Comparison of ENCODE assay signal across 20 mouse cellular contexts in the genomic region with DNA sequence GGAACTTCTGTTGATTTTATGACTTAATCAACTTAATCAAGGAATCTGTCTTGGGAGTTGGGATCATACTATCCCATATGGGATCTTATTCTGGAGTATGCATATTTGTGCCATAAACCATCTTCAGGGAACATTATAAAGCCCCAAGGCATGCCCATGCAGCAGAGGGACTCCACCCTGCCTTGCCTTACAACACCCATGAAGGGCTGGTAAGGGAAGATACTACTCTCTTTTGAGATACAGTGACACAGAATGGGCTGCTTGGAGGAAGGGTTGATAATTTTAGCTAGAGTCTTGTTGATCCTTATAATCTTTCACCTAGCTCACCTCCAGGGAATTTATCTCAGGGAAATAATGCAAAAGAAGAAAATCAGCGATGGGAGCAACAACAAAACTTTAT. TPM values are rescaled to one million over a fixed set of nuclear protein-coding genes. Genes with fewer than 3 reads are reported as not detected.
DNase-seq lines count a peak whose midpoint lies in the region; ATAC-seq and TF ChIP-seq lines count a peak whose summit lies in the region.
"Had no signal": no experiment of that assay in that cellular context is flagged by ENCODE, and none has a peak within 500 bp of the region (broad histone marks: within the 10 kb centered on the region; RNA-seq: fewer than 3 reads in every experiment).

No protein-coding gene starts in this region.

- 0 out of 2 replicates have a peak, but pooled peaks cover under 1% of the 10 kb centered on the region for H3K27me3 ChIP-seq in liver, embryonic 13.5 days
- no peaks in the 10 kb centered on the region for H3K27me3 ChIP-seq in liver, postnatal 0 days (ENCODE audit: insufficient read depth, low read length)
- H3K27me3 ChIP-seq: embryonic facial prominence, embryonic 12.5 days; forebrain, embryonic 13.5 days; hindbrain, embryonic 12.5 days had no signal

- H3K4me2 ChIP-seq in liver, embryonic 13.5 days: peak overlapping the region; percentile 25
- H3K4me2 ChIP-seq in liver, postnatal 0 days (ENCODE audit: low read depth, low read length): peak overlapping the region; percentile 10; the same call in 1 of the 2 replicates
- H3K4me2 ChIP-seq: embryonic facial prominence, embryonic 12.5 days; forebrain, embryonic 13.5 days; hindbrain, embryonic 12.5 days had no signal

- H3K4me1 ChIP-seq in liver, embryonic 13.5 days (replicated peaks): peaks cover 31% of the 10 kb centered on the region
- no peaks in the 10 kb centered on the region for H3K4me1 ChIP-seq in liver, postnatal 0 days (ENCODE audit: insufficient read depth)
- H3K4me1 ChIP-seq: embryonic facial prominence, embryonic 12.5 days; forebrain, embryonic 13.5 days; heart, embryonic 10.5 days; hindbrain, embryonic 12.5 days had no signal

- TF ChIP-seq CTCF in liver, postnatal 0 days (IDR thresholded peaks at IDR 0.05; ENCODE audit: low read depth): no peak

- peak overlapping the region; percentile 2; the same call in 1 of the 2 replicates for H3K9ac ChIP-seq in liver, embryonic 13.5 days
- H3K9ac ChIP-seq in liver, postnatal 0 days (replicated peaks): no peak overlapping the region
- H3K9ac ChIP-seq: embryonic facial prominence, embryonic 12.5 days; forebrain, embryonic 13.5 days; forebrain, postnatal 0 days; hindbrain, embryonic 12.5 days had no signal

- peak overlapping the region; percentile 75 for H3K27ac ChIP-seq in liver, embryonic 13.5 days
- H3K27ac ChIP-seq in liver, postnatal 0 days (ENCODE audit: low read depth): no peak overlapping the region
- H3K27ac ChIP-seq: embryonic facial prominence, embryonic 12.5 days; forebrain, embryonic 13.5 days; heart, embryonic 10.5 days; hindbrain, embryonic 12.5 days had no signal

- peak; percentile 60 for DNase-seq in liver
- DNase-seq in liver, embryonic 13.5 days: no peak
- no peak for DNase-seq in liver, postnatal 0 days
- DNase-seq in frontal cortex, postnatal 10 days (ENCODE audit: low spot score in 2 of 2): no peak
- no peak for DNase-seq in frontal cortex, postnatal 36 days (ENCODE audit: low spot score in 2 of 2)
- no peak for DNase-seq in T-cell, adult 2 months (ENCODE audit: low spot score)
- DNase-seq: adrenal gland, postnatal 14 days; cerebellum, adult 11-12 months; cerebellum, adult 9-10 months; cerebellum, postnatal 25 days; forebrain, postnatal 0 days; gastrocnemius, postnatal 36 days; heart, adult 18-20 months; heart, postnatal 10 days; heart, postnatal 4 days had no signal

- H3K9me3 ChIP-seq in liver, embryonic 13.5 days (replicated peaks): no peaks in the 10 kb centered on the region
- H3K9me3 ChIP-seq in liver, postnatal 0 days (ENCODE audit: low read length): 0 out of 2 replicates have a peak, but pooled peaks cover 5% of the 10 kb centered on the region
- H3K9me3 ChIP-seq: embryonic facial prominence, embryonic 12.5 days; forebrain, embryonic 13.5 days; hindbrain, embryonic 12.5 days had no signal

- peak; percentile 78 for TF ChIP-seq EP300 in liver, postnatal 0 days (IDR thresholded peaks at IDR 0.05; ENCODE audit: low read depth)

- no peaks in the 10 kb centered on the region for H3K36me3 ChIP-seq in liver, embryonic 13.5 days
- H3K36me3 ChIP-seq in liver, postnatal 0 days (replicated peaks; ENCODE audit: insufficient read depth, low read length): no peaks in the 10 kb centered on the region
- H3K36me3 ChIP-seq: embryonic facial prominence, embryonic 12.5 days; heart, embryonic 10.5 days; hindbrain, embryonic 12.5 days had no signal

- ATAC-seq in liver, embryonic 13.5 days (ENCODE audit: low read depth): peak; percentile 99
- ATAC-seq in liver, postnatal 0 days: peak; percentile 87
- ATAC-seq: forebrain, embryonic 13.5 days; forebrain, postnatal 0 days; hindbrain, embryonic 16.5 days had no signal

- H3K4me3 ChIP-seq in liver, embryonic 13.5 days (replicated peaks): no peak overlapping the region
- no peak overlapping the region for H3K4me3 ChIP-seq in liver, postnatal 0 days (ENCODE audit: low read depth, low read length)
- H3K4me3 ChIP-seq: embryonic facial prominence, embryonic 12.5 days; forebrain, embryonic 13.5 days; heart, embryonic 10.5 days; hindbrain, embryonic 12.5 days had no signal

- 39% methylated on average over 1 of the region's 1 CpGs for WGBS in liver, embryonic 13.5 days (ENCODE audit: insufficient replicate concordance)
- 61% methylated on average over 1 of the region's 1 CpGs for WGBS in liver, postnatal 0 days (ENCODE audit: insufficient replicate concordance)

RNA-seq across cellular contexts. Expression of a gene that starts 9.5 kb away (rescaled TPM):
- 456 and 511 TPM in 2 replicates for polyA plus RNA-seq in liver, embryonic 13.5 days (2015; fragmentation: Nextera tagmentation; extraction: Ambion mirVana)
- polyA plus RNA-seq in liver, postnatal 0 days (2015; fragmentation: Nextera tagmentation; extraction: Ambion mirVana): 154 TPM in 2 replicates

RNA-seq across cellular contexts. Expression of a gene that starts 16.8 kb away (rescaled TPM):
- polyA plus RNA-seq in liver, embryonic 13.5 days (2015; fragmentation: Nextera tagmentation; extraction: Ambion mirVana): 3.7 and 3.8 TPM in 2 replicates
- 2.3 and 2.9 TPM in 2 replicates for polyA plus RNA-seq in liver, postnatal 0 days (2015; fragmentation: Nextera tagmentation; extraction: Ambion mirVana)
